Mouse (Mus musculus) neural tube, postnatal 0 days (tissue): ENCODE data around the gene Ccni. TPM values are rescaled to one million over a fixed set of nuclear protein-coding genes. Genes with fewer than 3 reads are reported as not detected.

ENCODE experiments used
- polyA plus RNA-seq: library from polyadenylated mRNA; unstranded; fragments of >200 nt; fragmentation: Nextera tagmentation; extraction: Ambion mirVana; gene quantifications from 2 replicates; pipeline ENCODE4 v1.2.1, GENCODE M21; 2015

Ccni gene
- polyA plus RNA-seq = 110 and 115 TPM in 2 replicates

GRCm38 (mm10) chr5:93206109-93207005, at the start of gene Ccni, which contains the start of gene 2010109A12Rik:
Gene Ccni, minus strand, starts transcription at chr5:93206495.
Gene 2010109A12Rik, plus strand, starts transcription at chr5:93206518.

Other genes with a start within 250 kb of the Ccni start
- gene Sowahb, start 161.5 kb downstream of the Ccni start, polyA plus RNA-seq = 0.10 and 0.13 TPM in 2 replicates
- 91.0 and 96.8 TPM in 2 replicates for gene Sept11, start 113.1 kb downstream of the Ccni start, polyA plus RNA-seq
- 0.41 and 0.95 TPM in 2 replicates for gene 2010109A12Rik, start within 50 bp of the Ccni start, polyA plus RNA-seq
- gene Ccng2, start 60.8 kb upstream of the Ccni start, polyA plus RNA-seq = 26.7 and 28.3 TPM in 2 replicates